Mouse (Mus musculus) limb, embryonic 14.5 days (tissue): ENCODE measurements around the gene Psmd13. TPM values are rescaled to one million over a fixed set of nuclear protein-coding genes. Genes with fewer than 3 reads are reported as not detected.
"Not testable (repeated sequence)": the region's sequence is repeated elsewhere in the genome, so short reads cannot be mapped to it uniquely, and the experiment has no call there.

Experiments
- ATAC-seq: fragments of 200-750 bp; cut with Nextera tagmentation; 2 replicates; pipeline ENCODE4 v1.8.0; 2017; ENCODE audit warnings: low read depth, moderate number of reproducible peaks, moderate TSS enrichment; ENCODE audit not compliant: low FRiP score
- DNase-seq: peaks from one replicate; pipeline ENCODE4 v3.0.0-alpha.2; 2015; ENCODE audit warnings: low spot score
- H3K27ac ChIP-seq: fragments of 300-500 bp; sonication (generic); replicated peaks from 2 replicates; pipeline ENCODE4 v1.5.1; 2014; ENCODE audit warnings: low read depth, mild to moderate bottlenecking, low read length, moderate library complexity, mixed read lengths
- H3K27me3 ChIP-seq: fragments of 300-500 bp; sonication (generic); 2 replicates; pipeline ENCODE4 v1.6.1; 2014; ENCODE audit warnings: low read length, mixed read lengths; ENCODE audit not compliant: control insufficient read depth, insufficient read depth
- H3K36me3 ChIP-seq: fragments of 300-500 bp; sonication (generic); 2 replicates; pipeline ENCODE4 v1.6.1; 2014; ENCODE audit warnings: mild to moderate bottlenecking, low read length, moderate library complexity, mixed read lengths; ENCODE audit not compliant: control insufficient read depth, insufficient read depth
- H3K4me1 ChIP-seq: fragments of 300-500 bp; sonication (generic); 2 replicates; pipeline ENCODE4 v1.6.1; 2014; ENCODE audit warnings: antibody characterized with exemption, low read length, mixed read lengths; ENCODE audit not compliant: control insufficient read depth, insufficient read depth
- H3K4me2 ChIP-seq: fragments of 300-500 bp; sonication (generic); replicated peaks from 2 replicates; pipeline ENCODE4 v1.6.1; 2014; ENCODE audit warnings: low read depth, mild to moderate bottlenecking, low read length, moderate library complexity; ENCODE audit not compliant: severe bottlenecking
- H3K4me3 ChIP-seq: fragments of 300-500 bp; sonication (generic); replicated peaks from 2 replicates; pipeline ENCODE4 v1.5.1; 2014; ENCODE audit warnings: low read length
- H3K9ac ChIP-seq: fragments of 300-500 bp; sonication (generic); 2 replicates; pipeline ENCODE4 v1.6.1; 2014; ENCODE audit warnings: mild to moderate bottlenecking, low read depth, low read length, moderate library complexity; ENCODE audit not compliant: severe bottlenecking
- H3K9me3 ChIP-seq: fragments of 300-500 bp; sonication (generic); 2 replicates; pipeline ENCODE4 v1.6.1; 2016; ENCODE audit warnings: low read length; ENCODE audit not compliant: control insufficient read depth
- POLR2A ChIP-seq: fragments of 200-500 bp; IDR thresholded peaks from 2 replicates; pipeline ENCODE4 v1.8.0; 2012; ENCODE audit warnings: inconsistent platforms, mild to moderate bottlenecking, moderate library complexity, borderline replicate concordance; ENCODE audit not compliant: insufficient read depth, insufficient read length; ENCODE audit errors: extremely low read depth
- WGBS: fragments of 180-500 bp; shearing (Covaris S2); extraction: QIAGEN DNeasy Blood & Tissue Kit; methylation state at CpG from one replicate; pipeline ENCODE4 v1.1.7; 2014; 5-methylcytosine and 5-hydroxymethylcytosine counted together
- polyA plus RNA-seq, 2 experiments: library from polyadenylated mRNA; depleted of rRNA in 1 of 2; stranded (reverse) in 1 of 2; unstranded in 1 of 2; fragments of >200 nt; fragmentation: Nextera tagmentation in 1 of 2; extraction: Ambion mirVana in 1 of 2; gene quantifications; 2 replicates each; pipeline versions ENCODE4 v1.2.1 to v1.2.3; 2012 to 2014

Gene Psmd13
- polyA plus RNA-seq, 2 experiments, result 113 to 133 TPM

GRCm38 (mm10) chr7:140874224-140874623 lies 7.5 kb upstream of the Psmd13 start:
- Histone ChIP-seq H3K36me3 (peaks cover 45% of the 10 kb centered on the region), H3K4me2 (no peak overlapping the region), H3K9me3 (no peaks in the 10 kb centered on the region), H3K27me3 (no peaks in the 10 kb centered on the region), H3K4me3 (no peak overlapping the region), H3K27ac (no peak overlapping the region), H3K4me1 (no peaks in the 10 kb centered on the region), H3K9ac (no peak overlapping the region)
- no peak for DNase-seq
- 90% methylated on average over 4 of the region's 4 CpGs for WGBS
- TF ChIP-seq POLR2A, result no peak
- ATAC-seq, result no peak

GRCm38 (mm10) chr7:140877364-140877763 lies 4.4 kb upstream of the Psmd13 start:
- Histone ChIP-seq H3K9me3 (no peaks in the 10 kb centered on the region), H3K27ac (no peak overlapping the region), H3K9ac (no peak overlapping the region), H3K4me2 (no peak overlapping the region), H3K36me3 (peaks cover 33% of the 10 kb centered on the region), H3K27me3 (no peaks in the 10 kb centered on the region), H3K4me3 (no peak overlapping the region), H3K4me1 (0 out of 2 replicates have a peak, but pooled peaks cover 3% of the 10 kb centered on the region)
- TF ChIP-seq POLR2A, result no peak
- WGBS, result 80% methylated on average over 6 of the region's 6 CpGs
- ATAC-seq (no peak), DNase-seq (no peak)

- DNase-seq, result no peak
- no peak for ATAC-seq
- H3K27me3 ChIP-seq, result no peaks in the 10 kb centered on the region
- no peak for TF ChIP-seq POLR2A
- no peaks in the 10 kb centered on the region for H3K9me3 ChIP-seq
- H3K4me2 ChIP-seq, result no peak overlapping the region
- H3K9ac ChIP-seq, result no peak overlapping the region
- H3K27ac ChIP-seq, result no peak overlapping the region
- no peak overlapping the region for H3K4me3 ChIP-seq
- 88% methylated on average over 7 of the region's 7 CpGs for WGBS
- peaks cover 7% of the 10 kb centered on the region for H3K4me1 ChIP-seq
- peaks cover 31% of the 10 kb centered on the region for H3K36me3 ChIP-seq
These were observed 2.4 kb upstream of the Psmd13 start for GRCm38 (mm10) chr7:140879355-140879754.

- DNase-seq (no peak), ATAC-seq (no peak)
- no peak overlapping the region for H3K27ac ChIP-seq
- 0 out of 2 replicates have a peak overlapping the region, but pooled peaks have one; percentile 49 for H3K4me2 ChIP-seq
- H3K4me3 ChIP-seq, result no peak overlapping the region
- H3K9me3 ChIP-seq, result no peaks in the 10 kb centered on the region
- no peaks in the 10 kb centered on the region for H3K27me3 ChIP-seq
- H3K4me1 ChIP-seq, result peaks cover 7% of the 10 kb centered on the region
- no peak overlapping the region for H3K9ac ChIP-seq
- WGBS, result 85% methylated on average over 3 of the region's 3 CpGs
- H3K36me3 ChIP-seq, result peaks cover 29% of the 10 kb centered on the region
- TF ChIP-seq POLR2A, result no peak
These were observed 1.3 kb upstream of the Psmd13 start for GRCm38 (mm10) chr7:140880419-140880818.

- peaks cover 30% of the 10 kb centered on the region for H3K36me3 ChIP-seq
- peak overlapping the region; percentile 69 for H3K9ac ChIP-seq
- TF ChIP-seq POLR2A, result no peak
- H3K4me3 ChIP-seq, result peak overlapping the region; percentile 72
- H3K27ac ChIP-seq, result no peak overlapping the region
- H3K27me3 ChIP-seq, result no peaks in the 10 kb centered on the region
- peaks cover 7% of the 10 kb centered on the region for H3K4me1 ChIP-seq
- ATAC-seq, result no peak
- whole genome bisulfite sequencing, result 15% methylated on average over 8 of the region's 8 CpGs
- peak overlapping the region; percentile 49 for H3K4me2 ChIP-seq
- no peaks in the 10 kb centered on the region for H3K9me3 ChIP-seq
- no peak for DNase-seq
These were observed 778 bp upstream of the Psmd13 start for GRCm38 (mm10) chr7:140880865-140881515.

- H3K4me1 ChIP-seq, result peaks cover 7% of the 10 kb centered on the region
- TF ChIP-seq POLR2A, result no peak
- peak overlapping the region; percentile 72 for H3K4me3 ChIP-seq
- ATAC-seq (peak; percentile 39), DNase-seq (no peak)
- no peaks in the 10 kb centered on the region for H3K27me3 ChIP-seq
- peak overlapping the region; percentile 69 for H3K9ac ChIP-seq
- WGBS, result 0% methylated on average over 12 of the region's 12 CpGs
- peaks cover 31% of the 10 kb centered on the region for H3K36me3 ChIP-seq
- H3K4me2 ChIP-seq, result peak overlapping the region; percentile 49
- no peak overlapping the region for H3K27ac ChIP-seq
- H3K9me3 ChIP-seq, result no peaks in the 10 kb centered on the region
These were observed 668 bp downstream of the Psmd13 start for GRCm38 (mm10) chr7:140882469-140882803.

GRCm38 (mm10) chr7:140890636-140891035 lies 8.9 kb downstream of the Psmd13 start:
- H3K9ac ChIP-seq, H3K9me3 ChIP-seq, H3K4me2 ChIP-seq, H3K27ac ChIP-seq, H3K4me3 ChIP-seq, H3K4me1 ChIP-seq, DNase-seq, ATAC-seq, H3K27me3 ChIP-seq: not testable (repeated sequence)
- WGBS, result 97% methylated on average over 16 of the region's 16 CpGs
- peaks cover 75% of the 10 kb centered on the region for H3K36me3 ChIP-seq
